Mouse (Mus musculus): ENCODE measurements around the gene Rrm1.

DNA sequence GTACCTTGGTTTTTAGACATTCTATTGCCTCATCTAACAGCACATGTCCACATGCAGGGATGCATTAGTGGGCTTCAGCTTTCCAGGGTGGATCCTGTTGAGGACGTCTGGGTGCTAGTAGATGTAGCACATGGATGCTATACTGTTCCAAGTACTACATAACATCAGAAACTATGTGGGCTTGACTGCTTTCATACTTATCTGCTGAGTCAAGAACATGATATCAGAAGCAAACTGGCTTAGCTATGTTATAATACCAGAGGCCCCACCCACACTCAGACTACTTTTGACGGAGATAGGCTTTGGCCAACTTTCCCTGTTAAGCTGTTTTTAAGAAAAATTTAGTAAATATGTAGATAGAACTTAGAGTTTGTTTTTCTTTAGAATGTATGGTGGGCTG, 2.8 kb downstream of the Rrm1 start:
- no peak for TF ChIP-seq GATA1 (IDR thresholded peaks at IDR 0.05; ENCODE audit: borderline replicate concordance, low read length)
- no peak for TF ChIP-seq FLI1 (IDR thresholded peaks at IDR 0.05; ENCODE audit: low read length)

All from megakaryocyte, embryonic 14.5 days (primary cell).